Mouse (Mus musculus) intestine, embryonic 16.5 days (tissue): ENCODE results near the gene Ifih1. TPM values are rescaled to one million over a fixed set of nuclear protein-coding genes. Genes with fewer than 3 reads are reported as not detected.

Experiments
- ATAC-seq: fragments of 200-750 bp; cut with Nextera tagmentation; 2 replicates; pipeline ENCODE4 v1.8.0; 2017; ENCODE audit warnings: moderate TSS enrichment, moderate library complexity
- H3K27ac ChIP-seq: fragments of 300-500 bp; sonication (generic); 2 replicates; pipeline ENCODE4 v1.5.1; 2014; ENCODE audit warnings: mild to moderate bottlenecking, low read length
- H3K27me3 ChIP-seq: fragments of 300-500 bp; sonication (generic); replicated peaks from 2 replicates; pipeline ENCODE4 v1.6.1; 2014; ENCODE audit warnings: low read length, control low read depth, mixed read lengths; ENCODE audit not compliant: control insufficient read depth, insufficient read depth
- H3K36me3 ChIP-seq: fragments of 300-500 bp; sonication (generic); 2 replicates; pipeline ENCODE4 v1.6.1; 2014; ENCODE audit warnings: low read length, control low read depth; ENCODE audit not compliant: control insufficient read depth, insufficient read depth
- H3K4me1 ChIP-seq: fragments of 300-500 bp; sonication (generic); 2 replicates; pipeline ENCODE4 v1.6.1; 2014; ENCODE audit warnings: low read length, control low read depth, mixed read lengths; ENCODE audit not compliant: control insufficient read depth, insufficient read depth
- H3K4me2 ChIP-seq: fragments of 300-500 bp; sonication (generic); 2 replicates; pipeline ENCODE4 v1.6.1; 2014; ENCODE audit warnings: low read depth, low read length, control low read depth
- H3K4me3 ChIP-seq: fragments of 300-500 bp; sonication (generic); 2 replicates; pipeline ENCODE4 v1.5.1; 2014; ENCODE audit warnings: mild to moderate bottlenecking, low read length
- H3K9ac ChIP-seq: fragments of 300-500 bp; sonication (generic); 2 replicates; pipeline ENCODE4 v1.6.1; 2014; ENCODE audit warnings: low read depth, low read length
- H3K9me3 ChIP-seq: fragments of 300-500 bp; sonication (generic); 2 replicates; pipeline ENCODE4 v1.6.1; 2016; ENCODE audit warnings: low read length, control low read depth; ENCODE audit not compliant: control insufficient read depth
- WGBS: fragments of 180-500 bp; shearing (Covaris S2); extraction: QIAGEN DNeasy Blood & Tissue Kit; methylation state at CpG from one replicate; pipeline ENCODE4 v1.1.7; 2014; 5-methylcytosine and 5-hydroxymethylcytosine counted together
- polyA plus RNA-seq: library from polyadenylated mRNA; unstranded; fragments of >200 nt; fragmentation: Nextera tagmentation; extraction: Ambion mirVana; gene quantifications from 2 replicates; pipeline ENCODE4 v1.2.1, GENCODE M21; 2015

Ifih1 gene
- polyA plus RNA-seq, 1 experiment from 2014 or later: 6.4 TPM

GRCm38 (mm10) chr2:62548104-62548503, 98.0 kb downstream of the Ifih1 start:
- Histone ChIP-seq H3K4me2 (no peak overlapping the region), H3K9ac (no peak overlapping the region), H3K27ac (no peak overlapping the region), H3K9me3 (no peaks in the 10 kb centered on the region), H3K4me1 (no peaks in the 10 kb centered on the region), H3K4me3 (no peak overlapping the region), H3K36me3 (no peaks in the 10 kb centered on the region), H3K27me3 (no peaks in the 10 kb centered on the region)
- ATAC-seq: no peak
- 91% methylated on average over 5 of the region's 5 CpGs for whole genome bisulfite sequencing

Other genes starting within 250 kb of the Ifih1 start
- gene Dpp4, start 234.0 kb downstream of the Ifih1 start, polyA plus RNA-seq: 85.0 and 104 TPM in 2 replicates
- 66.9 and 85.5 TPM in 2 replicates for gene Gcg, start 162.6 kb downstream of the Ifih1 start, polyA plus RNA-seq
- 10.0 and 10.5 TPM in 2 replicates for gene Fap, start 72.2 kb downstream of the Ifih1 start, polyA plus RNA-seq
- gene Gca, start 18.0 kb upstream of the Ifih1 start, polyA plus RNA-seq: 7.2 and 7.6 TPM in 2 replicates